Mouse (Mus musculus) MEL (cell line): ENCODE data around the gene Gm10309.

Experiments used
- CHD2 ChIP-seq: IDR thresholded peaks from 2 replicates; pipeline ENCODE4 v1.6.1; 2011; ENCODE audit warnings: low read length, improper control_type of control experiment
- CTCF ChIP-seq, 3 experiments: IDR thresholded peaks in 2 of 3; conservative IDR thresholded peaks in 1 of 3; 2 replicates each; pipeline ENCODE4 v1.5.1; 2011 to 2012; ENCODE audit warnings: low read length in 3 of 3, low read depth in 2 of 3, mild to moderate bottlenecking in 2 of 3, improper control_type of control experiment in 1 of 3, inconsistent platforms in 1 of 3, mixed read lengths in 1 of 3, moderate library complexity in 1 of 3; ENCODE audit not compliant: control insufficient read depth in 1 of 3, insufficient read depth in 1 of 3, poor library complexity in 1 of 3, severe bottlenecking in 1 of 3
- EP300 ChIP-seq, 2 experiments: IDR thresholded peaks; 2 replicates each; pipeline ENCODE4 v1.6.1; 2011; ENCODE audit warnings: improper control_type of control experiment in 2 of 2, low read length in 2 of 2, low read depth in 1 of 2, mild to moderate bottlenecking in 1 of 2
- GATA1 ChIP-seq: IDR thresholded peaks from 2 replicates; pipeline ENCODE4 v1.6.1; 2011; ENCODE audit warnings: low read depth, low read length, improper control_type of control experiment
- MAZ ChIP-seq: IDR thresholded peaks from 2 replicates; pipeline ENCODE4 v1.6.1; 2012; ENCODE audit warnings: low read depth, mild to moderate bottlenecking, inconsistent platforms, low read length, improper control_type of control experiment
- NRF1 ChIP-seq: IDR thresholded peaks from 2 replicates; pipeline ENCODE4 v1.6.1; 2014; ENCODE audit warnings: low read depth, mild to moderate bottlenecking, inconsistent platforms, low read length, improper control_type of control experiment, moderate library complexity; ENCODE audit not compliant: poor library complexity, insufficient read depth, severe bottlenecking
- POLR2A ChIP-seq, 2 experiments: IDR thresholded peaks; 2 replicates each; pipeline ENCODE4 v1.6.1; 2011 to 2012; ENCODE audit warnings: low read length in 2 of 2, mild to moderate bottlenecking in 2 of 2, control low read depth in 1 of 2, improper control_type of control experiment in 1 of 2, low read depth in 1 of 2, moderate library complexity in 1 of 2; ENCODE audit not compliant: control insufficient read depth in 1 of 2, insufficient read depth in 1 of 2, poor library complexity in 1 of 2
- RCOR1 ChIP-seq: IDR thresholded peaks from 2 replicates; pipeline ENCODE4 v1.6.1; 2012; ENCODE audit warnings: low read depth, mild to moderate bottlenecking, inconsistent platforms, low read length, improper control_type of control experiment

DNA sequence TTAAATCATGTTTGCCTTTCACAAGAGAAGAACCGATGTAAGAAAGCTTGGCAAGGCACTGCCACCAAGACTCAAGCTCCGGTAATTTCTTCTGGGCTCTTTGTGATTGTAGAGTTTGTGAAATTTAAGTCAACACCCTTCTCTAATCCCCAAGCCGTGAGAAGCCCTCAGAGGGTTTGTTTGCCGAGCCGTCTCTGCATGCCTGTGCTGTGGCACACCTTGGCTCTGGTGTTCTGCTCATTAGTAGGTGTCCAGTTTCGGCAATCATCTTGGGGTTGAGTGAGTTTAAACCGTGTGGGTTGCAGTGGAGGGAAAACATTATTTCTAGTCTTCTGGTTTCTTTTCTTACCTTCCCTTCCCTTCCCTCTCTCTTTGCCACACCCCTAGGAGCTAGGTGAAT lies 21.0 kb upstream of the Gm10309 start:
- TF ChIP-seq CHD2 (no peak), NRF1 (no peak), EP300 (IDR thresholded peaks at IDR 0.05; ENCODE audit: low read depth in 1 of 2, low read length in 2 of 2) (no peak), MAZ (no peak), CTCF (IDR thresholded peaks at IDR 0.05 in 2 of 3, conservative IDR thresholded peaks at IDR 0.05 in 1 of 3; ENCODE audit: control insufficient read depth in 1 of 3, insufficient read depth in 1 of 3, low read depth in 2 of 3, low read length in 3 of 3, poor library complexity in 1 of 3, severe bottlenecking in 1 of 3) (no peak), GATA1 (no peak), POLR2A (IDR thresholded peaks at IDR 0.05; ENCODE audit: control insufficient read depth in 1 of 2, insufficient read depth in 1 of 2, low read depth in 1 of 2, low read length in 2 of 2, poor library complexity in 1 of 2) (no peak), RCOR1 (no peak)
